Mouse (Mus musculus) cerebellum, adult 11-12 months (tissue): ENCODE data around the gene Rab36.

Source experiments
- DNase-seq: peaks from one replicate; pipeline ENCODE4 v3.0.0; 2022

Rab36 gene

GRCm38 (mm10) chr10:75048711-75049110 lies 11.9 kb downstream of the Rab36 start:
- DNase-seq = no peak

DNA sequence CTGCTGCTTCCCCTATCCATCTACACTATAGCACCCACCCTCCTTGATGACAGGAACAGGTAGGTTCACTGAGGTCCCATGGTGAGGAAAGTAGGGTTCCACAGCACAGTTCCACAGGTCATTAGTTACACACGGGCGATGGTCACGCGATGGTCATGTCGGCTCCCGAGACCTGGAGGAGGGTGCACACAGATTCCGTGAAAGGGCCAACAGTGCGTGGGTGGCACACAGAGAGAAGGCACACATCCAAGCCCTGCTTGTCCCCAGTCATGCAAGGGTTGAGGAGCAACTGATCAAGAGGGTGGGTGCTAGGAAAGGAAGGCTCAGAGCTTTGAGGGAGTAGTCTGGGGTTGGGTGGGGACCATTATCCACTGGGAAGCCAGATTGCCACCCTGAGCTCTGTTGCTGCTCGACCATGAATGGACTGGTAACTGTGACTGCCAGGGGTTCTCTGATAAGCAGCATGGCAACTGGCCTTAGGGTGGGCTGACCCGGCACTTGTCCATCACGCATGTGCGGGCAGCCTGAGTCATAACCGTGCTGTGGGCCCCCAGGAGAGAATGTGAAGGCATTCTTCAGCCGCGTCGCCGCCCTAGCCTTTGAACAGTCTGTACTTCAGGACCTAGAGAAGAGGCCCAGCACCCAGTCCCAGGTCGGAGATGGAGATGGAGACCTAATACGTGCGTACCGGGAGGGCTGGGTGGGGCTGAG lies 14.7 kb downstream of the Rab36 start:
- no peak for DNase-seq

DNA sequence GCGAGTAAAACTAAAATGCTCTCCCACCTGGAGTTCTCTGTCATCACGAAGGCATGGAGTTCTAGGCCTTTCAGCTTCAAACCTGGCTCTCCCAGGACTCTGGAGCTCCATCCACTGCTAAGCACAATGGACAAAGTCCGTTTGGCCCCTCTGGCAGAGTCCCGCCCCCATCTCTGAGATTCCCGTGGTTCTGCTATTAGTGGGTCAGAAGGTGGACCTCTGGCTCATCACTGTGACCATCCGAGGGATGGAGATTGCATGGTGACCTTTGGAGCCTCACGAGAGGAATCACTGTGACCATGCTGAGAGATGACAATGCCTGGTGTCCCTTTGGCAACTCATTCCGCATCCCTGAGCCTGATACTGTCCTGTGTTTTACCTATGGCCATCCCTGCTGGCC lies 16.0 kb downstream of the Rab36 start:
- DNase-seq = no peak

GRCm38 (mm10) chr10:75053655-75054054 lies 16.8 kb downstream of the Rab36 start:
- DNase-seq = no peak

- DNase-seq = no peak
These were observed 17.3 kb downstream of the Rab36 start for GRCm38 (mm10) chr10:75054125-75054524.

DNA sequence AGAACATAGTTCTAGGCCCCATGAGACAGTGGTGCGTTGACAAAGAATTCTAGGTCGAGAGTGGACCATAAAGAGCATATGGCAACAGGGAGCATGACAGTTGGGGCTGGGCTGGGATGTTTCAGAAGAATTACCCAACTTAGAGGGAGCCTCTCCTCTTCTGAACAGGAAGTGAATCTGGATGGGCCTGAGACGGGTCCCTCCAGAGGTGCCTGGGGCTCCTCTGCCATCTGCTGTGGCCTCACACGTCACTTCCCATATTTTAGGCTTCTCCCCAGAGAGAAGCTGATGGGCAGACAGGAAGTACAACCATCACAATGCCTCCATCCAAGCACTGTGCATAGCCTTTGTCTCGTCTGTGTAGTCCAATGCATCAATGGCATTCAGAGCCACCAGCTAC lies 18.8 kb downstream of the Rab36 start:
- DNase-seq = no peak

DNA sequence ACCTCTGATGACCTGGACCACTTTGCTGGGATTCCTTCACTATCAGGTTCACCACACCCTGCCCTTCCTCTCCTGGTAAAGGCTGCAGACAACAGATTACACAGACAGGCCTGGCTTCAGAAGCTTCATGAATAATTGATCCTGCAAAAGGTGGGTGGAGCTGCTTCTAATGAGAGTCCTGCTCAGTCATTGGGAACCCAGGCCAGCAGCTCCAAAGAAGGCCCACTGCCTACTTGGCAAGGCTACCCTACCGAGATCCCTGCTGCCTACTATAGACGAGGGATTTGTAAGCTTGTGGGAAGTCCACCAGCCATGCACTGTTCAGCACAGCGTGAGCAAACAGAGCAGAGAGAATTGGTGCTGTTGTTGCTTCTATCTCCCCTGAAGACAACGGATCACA lies 19.4 kb downstream of the Rab36 start:
- DNase-seq = no peak

DNA sequence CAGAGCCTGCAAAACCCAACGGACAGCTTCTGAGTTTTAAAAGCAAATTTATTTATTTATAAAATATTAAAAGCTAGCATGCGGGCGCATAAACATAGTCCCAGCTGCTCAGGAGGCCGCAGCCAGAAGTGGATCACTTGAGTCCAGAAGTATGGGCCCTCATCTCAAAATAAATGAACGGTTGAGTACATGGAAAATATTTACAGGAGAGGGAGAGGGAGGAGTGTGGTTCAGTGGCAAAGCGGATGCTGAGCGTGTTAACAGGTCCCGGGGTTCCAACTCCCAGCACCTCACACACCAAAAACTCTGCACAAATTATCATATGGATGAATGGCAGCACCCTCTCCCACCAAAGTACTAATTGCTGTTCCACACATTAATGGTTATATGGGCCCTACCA lies 21.5 kb downstream of the Rab36 start:
- no peak for DNase-seq

- DNase-seq = no peak
These were observed 22.0 kb downstream of the Rab36 start for GRCm38 (mm10) chr10:75058761-75059395.

DNA sequence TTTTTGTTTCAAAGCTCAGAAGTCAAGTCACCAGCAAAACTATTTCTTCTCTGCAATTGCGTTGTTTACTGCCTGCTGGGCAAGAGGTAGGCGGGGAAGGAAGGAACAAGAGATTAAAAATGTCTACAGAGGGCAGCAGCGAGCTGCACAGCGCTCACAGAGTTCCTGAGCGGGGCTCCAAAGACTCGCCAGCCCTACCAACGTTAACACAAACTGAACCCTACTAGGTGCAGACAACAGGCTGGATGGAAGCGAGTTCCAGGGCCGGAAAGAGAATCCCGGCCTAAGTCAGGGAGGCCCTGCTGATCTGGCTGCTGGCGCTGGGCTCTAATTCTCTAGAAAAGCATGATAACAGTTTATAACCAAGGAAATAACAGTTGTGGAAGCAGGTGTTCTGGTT lies 22.5 kb downstream of the Rab36 start:
- peak; percentile 70 for DNase-seq

- peak; percentile 79 for DNase-seq
These were observed 23.5 kb downstream of the Rab36 start, which contains the start of gene Bcr for GRCm38 (mm10) chr10:75060217-75060842. Gene Bcr, plus strand, starts transcription at chr10:75060592.

GRCm38 (mm10) chr10:75060843-75061235 lies 24.0 kb downstream of the Rab36 start:
- peak; percentile 52 for DNase-seq

- DNase-seq = peak; percentile 35
These were observed 24.7 kb downstream of the Rab36 start for GRCm38 (mm10) chr10:75061341-75062188.

- DNase-seq = peak; percentile 45
These were observed 25.3 kb downstream of the Rab36 start for GRCm38 (mm10) chr10:75062189-75062561.

DNA sequence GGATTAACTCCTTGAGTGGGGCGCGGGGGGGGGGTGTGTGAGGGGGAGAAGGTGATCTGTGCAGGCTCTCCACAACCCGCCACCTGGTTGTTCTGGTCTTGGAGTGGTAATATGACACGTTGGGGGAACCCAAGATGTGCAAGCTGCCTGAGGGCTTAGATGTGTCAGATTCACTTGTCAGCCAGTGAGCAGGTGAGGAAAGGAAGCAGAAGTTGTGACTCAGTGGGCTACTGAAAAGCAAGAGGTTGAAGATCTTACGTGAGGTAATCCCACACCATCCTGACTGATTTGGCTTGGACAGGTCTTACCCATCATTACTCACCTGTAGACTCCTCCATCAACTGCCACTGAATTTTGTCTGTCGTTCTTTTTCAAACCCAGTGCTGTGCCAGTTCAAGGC lies 25.8 kb downstream of the Rab36 start:
- no peak for DNase-seq

DNA sequence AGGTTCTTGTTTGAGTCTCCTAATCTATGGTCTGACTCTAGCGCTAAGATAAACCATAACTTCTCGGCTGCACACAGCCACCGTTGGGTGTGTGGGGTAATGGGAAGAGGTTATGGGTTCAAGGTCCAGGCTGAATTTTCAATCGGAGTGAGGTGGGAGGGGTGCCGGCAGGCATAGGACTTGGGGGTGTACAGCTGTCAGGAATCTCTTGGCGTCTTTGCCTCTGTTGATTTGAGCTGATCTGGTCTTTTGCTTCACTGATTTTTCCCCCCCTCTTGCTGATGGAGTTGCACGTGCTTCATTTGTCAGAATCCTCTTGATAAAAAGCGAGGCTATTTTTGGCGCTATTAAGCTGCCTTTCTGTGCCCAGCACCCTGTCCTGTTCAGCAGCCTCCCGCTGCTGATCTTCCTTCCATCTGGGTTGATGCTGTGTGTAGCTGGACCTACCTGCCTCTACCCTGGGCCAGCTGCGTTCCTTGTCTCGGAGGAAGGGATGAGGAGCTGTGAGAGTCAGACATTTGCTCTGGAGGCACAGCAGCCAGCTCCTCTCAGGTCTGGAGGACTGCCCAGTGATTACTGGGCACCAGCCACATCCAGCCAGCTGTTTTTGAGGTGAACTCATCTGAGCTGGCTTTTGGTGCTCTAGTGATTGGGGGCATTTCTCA lies 26.6 kb downstream of the Rab36 start:
- DNase-seq = no peak

GRCm38 (mm10) chr10:75065691-75066090 lies 28.8 kb downstream of the Rab36 start:
- no peak for DNase-seq

DNA sequence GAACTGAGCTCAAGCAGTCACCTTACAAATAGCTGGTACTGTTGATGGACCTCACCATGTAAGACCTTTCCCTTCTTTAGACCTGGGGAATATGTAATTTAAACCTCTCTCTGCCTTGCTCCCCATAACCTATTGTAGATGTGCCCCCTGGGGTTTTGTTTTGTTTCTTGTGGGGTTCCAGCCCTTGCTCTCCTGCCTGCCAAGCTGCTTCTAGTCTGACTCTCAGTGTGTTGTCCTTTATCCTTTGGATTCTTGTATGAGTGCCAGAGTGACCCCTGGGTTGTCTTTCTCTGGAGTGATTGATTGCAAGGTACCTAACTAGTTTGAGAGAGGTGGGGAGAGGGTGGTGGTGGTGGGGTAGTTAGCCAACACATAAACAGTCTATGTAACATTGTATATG lies 30.6 kb downstream of the Rab36 start:
- no peak for DNase-seq

DNA sequence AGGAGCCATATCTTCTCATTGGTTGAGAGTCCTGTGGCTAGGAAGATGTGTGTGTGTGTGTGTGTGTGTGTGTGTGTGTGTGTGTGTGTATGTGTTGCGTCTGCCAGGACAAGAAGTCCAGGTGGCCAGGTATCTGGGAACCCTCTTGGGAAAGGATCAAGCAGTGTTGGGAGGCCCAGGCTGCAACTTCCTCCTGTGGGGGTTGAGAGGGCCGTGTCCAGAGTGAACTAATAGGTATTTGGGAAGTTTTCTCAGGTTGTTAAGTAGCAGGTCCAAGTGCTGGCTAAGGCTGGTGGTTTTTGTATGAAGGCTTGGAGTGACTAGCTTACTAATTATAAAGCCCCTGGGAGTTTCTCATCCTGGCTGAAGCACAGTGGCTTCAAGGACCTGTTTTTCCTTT lies 31.2 kb downstream of the Rab36 start:
- no peak for DNase-seq

DNA sequence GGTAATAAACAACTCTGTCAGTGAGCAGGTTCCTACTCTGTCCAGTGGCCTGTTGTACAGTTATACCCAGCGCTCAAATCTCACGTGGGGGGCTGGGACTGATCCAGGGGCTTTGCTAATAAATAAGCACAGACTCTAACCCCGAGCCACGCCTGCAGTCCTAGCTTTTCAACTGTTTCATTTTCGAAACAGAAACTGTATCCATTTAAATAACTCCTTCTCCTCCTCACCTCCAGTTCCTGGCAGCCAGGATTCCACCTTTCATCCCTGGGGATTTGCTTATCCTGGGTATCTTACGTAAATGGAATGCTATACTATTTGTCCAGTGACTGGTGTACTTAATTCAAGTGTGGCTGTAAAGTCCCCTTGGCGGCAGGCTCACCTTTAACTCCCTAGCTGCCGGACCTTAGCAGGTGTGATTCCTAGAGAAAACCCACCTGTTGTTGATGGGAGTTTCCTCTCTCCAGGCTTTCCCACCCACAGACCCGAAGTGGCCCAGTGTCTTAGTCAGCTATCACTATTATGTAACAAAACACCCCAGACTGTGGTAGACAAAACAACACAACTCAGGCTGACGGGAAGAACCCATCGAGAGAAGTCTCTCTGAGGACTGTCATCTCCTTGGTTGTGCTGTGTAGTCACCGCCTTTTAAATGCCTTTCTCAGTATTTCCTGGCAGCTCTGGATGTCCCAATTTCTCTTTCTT lies 31.9 kb downstream of the Rab36 start:
- DNase-seq = no peak

DNA sequence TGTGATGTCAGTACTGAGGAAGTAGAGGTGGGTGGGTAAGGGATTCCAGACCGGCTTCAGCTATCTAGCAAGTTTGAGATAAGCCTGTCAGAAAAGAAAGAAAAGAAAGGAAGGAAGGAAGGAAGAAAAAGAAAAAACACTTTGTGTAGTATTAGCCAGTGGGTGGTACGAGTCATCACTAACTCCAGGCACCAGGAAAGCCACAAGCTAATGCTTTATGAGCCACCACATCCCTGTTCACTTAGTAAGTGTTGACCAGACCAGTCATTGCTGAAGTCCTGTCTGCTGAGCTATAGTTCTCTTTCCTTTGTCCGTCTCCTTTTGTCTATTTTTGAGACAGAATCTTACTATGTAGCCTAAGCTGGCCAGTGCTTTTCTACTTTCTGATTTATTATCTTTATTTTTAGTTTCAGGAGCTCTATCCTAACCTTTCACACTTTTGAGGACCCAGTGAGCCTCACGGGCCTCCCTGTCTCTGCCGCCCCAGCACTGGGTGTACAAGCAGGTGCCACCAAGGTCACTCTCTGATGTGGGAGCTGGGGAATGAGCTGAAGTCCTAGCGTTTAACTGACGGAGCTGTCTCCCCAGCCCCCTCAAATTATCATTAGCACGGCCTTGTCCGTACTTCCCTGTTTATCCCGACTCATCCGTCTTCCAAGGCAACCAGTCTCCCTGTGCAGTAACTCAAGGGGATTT lies 33.6 kb downstream of the Rab36 start:
- DNase-seq = no peak

DNA sequence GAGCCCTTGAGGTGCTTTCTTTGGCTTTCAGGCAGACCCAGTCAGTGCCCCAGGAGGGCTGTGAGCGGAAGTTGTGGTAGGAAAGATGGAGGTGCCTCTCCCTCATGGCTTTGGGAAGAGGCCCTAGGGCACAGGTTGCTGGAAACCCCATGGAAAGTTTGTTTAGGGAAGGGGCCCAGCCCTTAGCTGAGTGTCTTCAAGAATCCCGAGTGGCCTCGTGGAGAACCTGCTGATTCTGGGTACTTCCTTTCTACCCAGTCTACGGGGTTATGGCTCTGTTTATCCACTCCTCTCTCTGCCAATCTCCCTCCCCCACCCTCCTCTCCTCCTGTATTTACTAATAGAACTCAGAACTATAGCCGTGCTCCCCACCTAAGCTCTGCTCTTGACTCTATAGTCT lies 38.8 kb downstream of the Rab36 start:
- DNase-seq = no peak
